Mouse (Mus musculus) midbrain, embryonic 12.5 days (tissue): ENCODE measurements at regions not wholly inside any gene's neighbourhood (a gene's known extent, or its start where the extent isn't known, plus 50 kb on each side); places are given as distances from the start of the nearest gene placed in this dataset.

Experiments used
- ATAC-seq: fragments of 200-750 bp; cut with Nextera tagmentation; 2 replicates; pipeline ENCODE4 v1.8.0; 2017; ENCODE audit warnings: low read depth, moderate TSS enrichment, moderate library complexity; ENCODE audit not compliant: low FRiP score
- H3K27ac ChIP-seq: fragments of 300-500 bp; sonication (generic); replicated peaks from 2 replicates; pipeline ENCODE4 v1.5.1; 2016; ENCODE audit warnings: mild to moderate bottlenecking
- H3K27me3 ChIP-seq: fragments of 300-500 bp; sonication (generic); 2 replicates; pipeline ENCODE4 v1.6.1; 2016; ENCODE audit warnings: mild to moderate bottlenecking
- H3K36me3 ChIP-seq: fragments of 300-500 bp; sonication (generic); 2 replicates; pipeline ENCODE4 v1.6.1; 2016
- H3K4me1 ChIP-seq: fragments of 300-500 bp; sonication (generic); 2 replicates; pipeline ENCODE4 v1.6.1; 2016
- H3K4me2 ChIP-seq: fragments of 300-500 bp; sonication (generic); replicated peaks from 2 replicates; pipeline ENCODE4 v1.6.1; 2016; ENCODE audit warnings: mild to moderate bottlenecking, moderate library complexity
- H3K4me3 ChIP-seq: fragments of 300-500 bp; sonication (generic); 2 replicates; pipeline ENCODE4 v1.5.1; 2016; ENCODE audit warnings: mild to moderate bottlenecking
- H3K9ac ChIP-seq: fragments of 300-500 bp; sonication (generic); replicated peaks from 2 replicates; pipeline ENCODE4 v1.6.1; 2016; ENCODE audit warnings: mild to moderate bottlenecking, moderate library complexity
- H3K9me3 ChIP-seq: fragments of 300-500 bp; sonication (generic); 2 replicates; pipeline ENCODE4 v1.6.1; 2016; ENCODE audit warnings: mild to moderate bottlenecking
- WGBS: fragments of 180-500 bp; shearing (Covaris S2); methylation state at CpG from one replicate; pipeline ENCODE4 v1.1.7; 2016; 5-methylcytosine and 5-hydroxymethylcytosine counted together

DNA sequence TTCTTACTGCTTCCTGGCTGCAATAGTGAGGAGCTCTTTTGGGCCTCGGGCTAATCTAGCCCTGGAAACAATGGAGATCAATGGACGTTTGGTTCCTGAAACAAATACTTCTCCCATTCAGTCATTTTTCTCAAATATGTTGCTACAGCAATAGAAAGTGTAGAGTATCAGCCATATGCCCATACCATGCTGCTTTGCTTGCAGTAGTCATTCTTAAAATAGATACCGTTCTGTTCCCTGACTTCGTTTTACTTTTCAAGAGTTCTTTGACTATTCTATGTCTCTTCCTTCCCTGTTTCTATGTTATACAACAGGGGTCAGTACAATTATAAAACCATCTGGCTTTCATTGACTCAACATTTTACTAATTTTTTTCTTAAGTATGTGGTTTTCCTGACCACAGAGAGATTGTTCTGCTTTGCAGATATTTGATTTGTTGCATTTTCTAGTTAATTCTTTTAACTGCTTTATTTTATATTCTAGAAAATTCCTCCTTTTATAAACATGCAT, 275.2 kb upstream of the Xrcc4 start:
- no peaks in the 10 kb centered on the region for H3K36me3 ChIP-seq
- no peak for ATAC-seq
- no peak overlapping the region for H3K9ac ChIP-seq
- H3K27me3 ChIP-seq: no peaks in the 10 kb centered on the region
- WGBS: 76% methylated on average over 4 of the region's 4 CpGs
- H3K4me3 ChIP-seq: no peak overlapping the region
- H3K9me3 ChIP-seq: no peaks in the 10 kb centered on the region
- H3K4me2 ChIP-seq: no peak overlapping the region
- no peak overlapping the region for H3K27ac ChIP-seq
- H3K4me1 ChIP-seq: no peaks in the 10 kb centered on the region

DNA sequence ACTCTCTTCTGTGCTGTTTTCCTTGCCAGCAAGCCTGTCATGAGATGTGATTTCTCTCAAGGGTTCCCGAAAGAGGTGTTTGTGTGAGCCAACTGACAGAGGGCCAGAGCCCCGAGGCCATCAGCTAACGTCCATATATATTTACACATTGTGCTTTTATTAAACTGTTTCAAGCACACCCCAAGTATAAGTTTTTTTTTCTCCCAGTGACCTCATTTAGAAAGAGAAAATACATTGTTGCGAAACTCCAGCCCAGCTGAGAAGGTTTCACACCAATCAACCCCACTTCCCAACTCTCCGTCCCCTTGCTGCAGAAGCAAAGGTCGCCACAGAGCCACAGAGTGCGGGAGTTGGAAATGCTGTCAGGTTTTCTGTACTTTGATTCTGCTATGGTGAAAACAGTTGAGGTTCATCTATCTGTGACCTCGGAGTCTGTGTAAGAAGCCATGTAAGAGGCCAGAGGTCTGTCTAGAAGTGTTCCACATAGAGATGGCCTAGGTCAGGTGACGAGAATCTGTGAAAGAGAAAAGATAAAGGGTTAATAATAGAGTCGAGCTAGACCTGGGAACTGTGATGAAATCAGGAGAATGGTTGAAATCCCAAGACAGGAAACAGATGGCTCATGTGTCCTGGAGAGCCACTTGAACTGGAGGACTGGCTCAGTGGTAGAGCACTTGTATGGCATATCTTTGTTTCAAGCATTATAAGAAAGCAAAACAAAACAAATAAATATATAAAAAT, 270.6 kb upstream of the Xrcc4 start:
- 86% methylated on average over 10 of the region's 10 CpGs for WGBS
- no peaks in the 10 kb centered on the region for H3K27me3 ChIP-seq
- no peak overlapping the region for H3K4me2 ChIP-seq
- H3K36me3 ChIP-seq: no peaks in the 10 kb centered on the region
- H3K27ac ChIP-seq: no peak overlapping the region
- no peak for ATAC-seq
- H3K9me3 ChIP-seq: no peaks in the 10 kb centered on the region
- no peak overlapping the region for H3K4me3 ChIP-seq
- H3K4me1 ChIP-seq: no peaks in the 10 kb centered on the region
- H3K9ac ChIP-seq: no peak overlapping the region

DNA sequence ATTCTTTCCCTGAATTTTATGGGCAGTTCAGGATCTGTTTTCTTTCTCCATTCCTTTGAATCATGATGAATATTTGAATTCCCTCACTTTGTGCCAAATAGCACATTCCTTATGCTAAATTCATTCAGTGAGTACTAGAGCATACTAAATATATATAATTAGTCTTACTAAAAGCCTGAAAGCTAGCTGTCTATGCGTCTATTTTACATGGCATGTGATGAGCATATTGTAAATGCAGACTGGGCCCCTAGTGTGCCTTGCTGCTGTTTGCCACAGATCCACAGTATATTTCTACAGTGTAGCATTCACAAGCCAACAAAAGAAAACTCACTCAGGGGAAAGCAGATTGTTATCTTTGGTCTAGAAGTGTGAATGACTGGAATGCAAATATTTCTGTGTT, 268.7 kb upstream of the Xrcc4 start:
- H3K36me3 ChIP-seq: no peaks in the 10 kb centered on the region
- ATAC-seq: no peak
- no peaks in the 10 kb centered on the region for H3K9me3 ChIP-seq
- no peak overlapping the region for H3K4me3 ChIP-seq
- no peak overlapping the region for H3K27ac ChIP-seq
- no peak overlapping the region for H3K4me2 ChIP-seq
- H3K27me3 ChIP-seq: no peaks in the 10 kb centered on the region
- 60% methylated on average over 1 of the region's 1 CpGs for WGBS
- no peak overlapping the region for H3K9ac ChIP-seq
- H3K4me1 ChIP-seq: no peaks in the 10 kb centered on the region

DNA sequence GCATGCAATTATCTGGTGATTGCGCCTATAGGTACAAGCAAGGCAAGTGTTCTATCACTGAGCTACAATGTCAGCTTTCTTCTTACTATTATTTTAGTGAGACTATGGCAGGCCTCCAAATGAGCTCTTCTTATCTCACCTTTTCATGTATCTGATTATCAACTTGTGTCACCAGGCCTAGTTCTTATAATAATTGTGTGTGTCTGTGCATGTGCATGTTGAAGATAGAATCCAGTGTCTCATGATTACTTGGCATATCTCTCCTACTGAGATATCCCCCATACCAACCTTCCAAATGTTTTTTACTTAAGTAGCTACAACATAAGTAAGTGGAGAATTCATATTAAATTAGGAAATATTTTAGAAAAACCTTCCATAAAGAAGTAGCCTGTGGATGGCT, 266.2 kb upstream of the Xrcc4 start:
- ATAC-seq: no peak
- no peaks in the 10 kb centered on the region for H3K27me3 ChIP-seq
- no peaks in the 10 kb centered on the region for H3K36me3 ChIP-seq
- H3K4me1 ChIP-seq: no peaks in the 10 kb centered on the region
- no peaks in the 10 kb centered on the region for H3K9me3 ChIP-seq
- no peak overlapping the region for H3K4me2 ChIP-seq
- WGBS: 97% methylated on average over 1 of the region's 1 CpGs
- H3K4me3 ChIP-seq: no peak overlapping the region
- H3K9ac ChIP-seq: no peak overlapping the region
- H3K27ac ChIP-seq: no peak overlapping the region

DNA sequence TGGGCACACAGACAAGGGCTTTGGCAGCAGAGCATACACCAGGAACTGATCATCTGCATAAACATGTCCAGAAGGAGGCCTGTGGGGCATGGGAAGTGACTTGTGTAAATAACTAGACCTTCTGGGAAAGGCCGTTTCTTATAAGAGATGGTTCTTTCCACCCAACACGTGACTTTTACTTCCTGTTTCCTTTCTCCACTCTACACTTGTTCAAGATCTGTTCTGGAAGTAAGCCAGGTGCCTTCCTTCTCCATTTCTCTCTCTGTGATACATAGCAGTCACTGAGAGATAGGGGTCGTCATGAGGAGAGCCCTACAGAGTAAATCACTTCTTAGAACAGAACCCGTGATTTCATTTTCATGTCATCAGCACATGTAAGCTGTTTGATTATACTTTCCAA, 253.4 kb upstream of the Xrcc4 start:
- Histone ChIP-seq H3K27ac (no peak overlapping the region), H3K9ac (no peak overlapping the region), H3K9me3 (no peaks in the 10 kb centered on the region), H3K36me3 (no peaks in the 10 kb centered on the region), H3K4me1 (no peaks in the 10 kb centered on the region), H3K27me3 (no peaks in the 10 kb centered on the region), H3K4me3 (no peak overlapping the region), H3K4me2 (no peak overlapping the region)
- WGBS: 83% methylated on average over 4 of the region's 4 CpGs
- no peak for ATAC-seq

DNA sequence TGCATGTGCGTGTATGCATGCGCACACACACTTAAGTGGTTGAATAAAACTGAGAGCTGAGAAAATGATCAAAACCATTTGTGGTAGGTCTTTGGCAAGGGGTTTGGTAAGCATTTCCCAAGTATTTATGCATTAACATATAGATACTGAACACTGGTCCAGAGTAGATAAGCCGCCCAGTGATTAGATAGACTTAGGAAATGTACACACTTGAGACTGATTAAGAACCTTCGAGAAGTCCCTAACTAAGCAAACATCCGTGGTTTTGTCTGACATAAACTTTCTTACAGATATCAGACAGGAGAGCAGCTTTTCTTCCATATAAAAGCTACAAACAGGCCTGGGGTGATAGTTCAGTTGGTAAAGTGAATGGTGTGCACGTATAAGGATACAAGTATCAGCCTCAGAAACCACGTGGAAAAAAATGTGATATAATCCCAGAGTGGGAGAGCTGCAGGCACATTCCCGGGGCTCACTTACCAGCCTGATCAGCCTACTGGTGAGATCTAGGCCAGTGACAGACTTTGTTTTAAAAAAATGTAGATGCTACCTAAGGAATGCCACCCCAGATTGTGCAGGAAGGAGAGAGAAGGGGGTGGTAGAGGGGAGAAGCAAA, 252.3 kb upstream of the Xrcc4 start:
- H3K4me3 ChIP-seq: no peak overlapping the region
- H3K4me1 ChIP-seq: no peaks in the 10 kb centered on the region
- H3K9ac ChIP-seq: no peak overlapping the region
- ATAC-seq: no peak
- H3K36me3 ChIP-seq: no peaks in the 10 kb centered on the region
- WGBS: 71% methylated on average over 8 of the region's 8 CpGs
- no peak overlapping the region for H3K4me2 ChIP-seq
- H3K27me3 ChIP-seq: no peaks in the 10 kb centered on the region
- no peak overlapping the region for H3K27ac ChIP-seq
- H3K9me3 ChIP-seq: no peaks in the 10 kb centered on the region

DNA sequence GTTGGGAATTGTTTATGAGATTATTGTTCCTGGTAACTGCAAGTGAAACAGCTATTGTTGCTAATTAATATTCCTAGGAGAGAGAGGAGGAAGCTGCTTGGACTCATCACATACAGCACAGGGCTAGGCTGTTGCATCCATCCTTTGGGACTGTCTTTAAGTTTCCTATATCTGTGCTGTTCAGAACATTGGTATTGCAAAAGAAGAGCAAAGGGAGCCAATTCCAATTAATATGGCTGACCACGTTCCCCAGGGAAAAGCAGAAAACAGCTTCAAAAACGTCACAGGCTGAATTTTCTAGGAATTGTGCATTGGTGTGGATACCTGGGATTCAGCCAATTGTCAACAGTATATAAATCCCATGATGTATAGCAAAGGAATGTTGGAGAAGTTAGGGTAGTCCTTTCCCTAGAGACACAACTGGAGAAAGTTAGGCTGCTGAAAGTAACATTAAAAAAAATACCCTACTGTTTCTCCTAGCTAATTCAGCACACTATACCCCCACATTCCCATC, 251.3 kb upstream of the Xrcc4 start:
- Histone ChIP-seq H3K27me3 (no peaks in the 10 kb centered on the region), H3K36me3 (no peaks in the 10 kb centered on the region), H3K4me3 (no peak overlapping the region), H3K4me2 (no peak overlapping the region), H3K9me3 (no peaks in the 10 kb centered on the region), H3K27ac (no peak overlapping the region), H3K9ac (no peak overlapping the region), H3K4me1 (no peaks in the 10 kb centered on the region)
- ATAC-seq: no peak
- 74% methylated on average over 2 of the region's 2 CpGs for WGBS

DNA sequence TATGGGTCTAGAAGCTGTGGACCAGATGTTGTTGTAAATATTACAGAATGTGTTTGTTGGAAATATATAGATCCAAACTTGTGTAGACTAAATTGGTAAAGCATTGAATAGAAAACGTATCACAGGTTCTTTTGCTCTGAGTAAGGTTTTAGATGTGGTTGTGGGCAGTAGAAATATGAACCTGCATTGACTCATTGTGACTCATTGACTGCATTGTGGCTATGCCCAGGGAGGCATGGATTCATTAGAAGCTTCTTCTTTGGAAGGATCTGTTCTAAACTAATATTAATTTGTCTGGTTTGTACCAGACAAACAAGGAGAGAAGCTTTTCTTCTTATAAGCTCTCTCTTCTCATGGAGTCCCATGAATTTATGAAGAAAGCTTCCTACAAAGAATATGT, 248.2 kb upstream of the Xrcc4 start:
- no peak overlapping the region for H3K4me3 ChIP-seq
- 79% methylated on average over 1 of the region's 1 CpGs for WGBS
- no peak overlapping the region for H3K9ac ChIP-seq
- H3K4me2 ChIP-seq: no peak overlapping the region
- ATAC-seq: no peak
- no peak overlapping the region for H3K27ac ChIP-seq
- H3K4me1 ChIP-seq: no peaks in the 10 kb centered on the region
- H3K27me3 ChIP-seq: no peaks in the 10 kb centered on the region
- no peaks in the 10 kb centered on the region for H3K9me3 ChIP-seq
- no peaks in the 10 kb centered on the region for H3K36me3 ChIP-seq

DNA sequence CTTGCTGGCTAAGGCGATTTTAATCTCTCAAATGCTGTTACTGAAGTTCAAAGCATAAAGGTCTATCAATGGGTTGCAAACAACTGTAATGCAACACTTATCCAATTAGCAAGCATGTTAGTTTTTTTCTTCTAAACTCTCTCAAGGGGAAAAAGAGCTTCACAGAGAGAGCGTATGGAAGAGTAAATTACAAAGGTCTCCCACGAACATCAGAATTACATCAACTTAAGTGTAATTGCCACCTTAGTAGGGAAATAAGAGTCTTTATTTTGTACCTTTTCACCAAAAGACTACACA, 246.3 kb upstream of the Xrcc4 start:
- no peak overlapping the region for H3K27ac ChIP-seq
- H3K4me2 ChIP-seq: no peak overlapping the region
- no peaks in the 10 kb centered on the region for H3K4me1 ChIP-seq
- no peaks in the 10 kb centered on the region for H3K36me3 ChIP-seq
- 0 out of 2 replicates have a peak, but pooled peaks have one; percentile 34 for ATAC-seq
- H3K9me3 ChIP-seq: no peaks in the 10 kb centered on the region
- H3K9ac ChIP-seq: no peak overlapping the region
- H3K4me3 ChIP-seq: no peak overlapping the region
- 26% methylated on average over 3 of the region's 3 CpGs for WGBS
- no peaks in the 10 kb centered on the region for H3K27me3 ChIP-seq

DNA sequence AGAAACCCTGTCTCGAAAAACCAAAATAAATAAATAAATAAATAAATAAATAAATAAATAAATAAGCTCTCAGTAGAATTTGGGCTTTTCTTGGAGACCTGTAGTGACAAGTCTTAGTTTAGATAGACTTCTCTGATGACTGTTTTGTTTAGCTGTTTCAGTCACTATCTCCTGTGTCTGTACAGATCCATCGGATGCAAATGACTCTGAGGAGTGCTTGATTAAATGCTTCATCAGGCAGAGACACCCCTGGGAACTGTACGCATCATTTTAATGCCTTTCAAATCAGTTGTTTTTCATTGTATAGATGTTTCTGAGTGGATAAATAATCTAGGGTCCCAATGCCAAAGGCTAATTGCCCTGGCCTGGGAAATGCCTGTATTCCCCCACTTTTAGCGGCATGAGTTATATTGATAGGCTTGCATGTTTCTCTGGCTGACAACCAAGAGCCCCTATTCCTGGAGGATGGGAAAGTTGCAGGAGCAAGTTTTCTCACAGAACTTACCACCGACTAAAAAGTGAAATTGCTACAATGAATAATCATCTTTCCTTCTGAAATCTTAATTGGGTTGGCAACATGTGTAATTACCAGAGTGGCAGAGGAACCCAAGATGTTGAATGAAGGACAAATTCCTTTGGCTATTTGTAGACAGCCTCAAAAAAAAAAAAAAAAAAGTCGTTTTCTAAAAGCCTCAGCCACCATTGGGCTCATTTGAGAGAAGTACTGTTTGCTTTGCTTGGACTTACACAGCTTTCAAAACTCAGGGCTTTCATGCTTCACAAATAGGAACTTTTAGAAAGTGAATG, 245.7 kb upstream of the Xrcc4 start:
- Histone ChIP-seq H3K27ac (no peak overlapping the region), H3K4me1 (no peaks in the 10 kb centered on the region), H3K9me3 (no peaks in the 10 kb centered on the region), H3K9ac (no peak overlapping the region), H3K27me3 (no peaks in the 10 kb centered on the region), H3K36me3 (no peaks in the 10 kb centered on the region), H3K4me2 (no peak overlapping the region), H3K4me3 (no peak overlapping the region)
- peak; percentile 47; the same call in 1 of the 2 replicates for ATAC-seq
- WGBS: 61% methylated on average over 6 of the region's 6 CpGs

DNA sequence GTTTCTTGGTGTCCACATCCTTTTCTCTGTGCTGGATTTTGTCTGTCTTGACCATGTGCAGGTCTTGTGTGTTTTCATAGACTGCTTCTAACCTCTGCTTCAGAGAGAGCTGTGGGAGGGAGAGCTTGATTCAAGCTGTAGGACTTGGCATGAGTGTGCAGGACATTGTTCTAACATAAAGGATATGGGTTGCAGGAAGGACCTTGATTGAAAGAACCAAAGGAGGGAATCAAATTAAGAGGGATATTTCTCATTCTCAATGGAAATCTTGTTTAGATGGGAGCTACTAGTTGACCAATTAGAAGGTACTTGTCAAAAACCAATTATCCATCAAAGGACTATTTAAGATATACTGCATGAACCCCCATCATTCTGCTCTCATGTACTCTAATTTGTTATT, 244.9 kb upstream of the Xrcc4 start:
- Histone ChIP-seq H3K9me3 (no peaks in the 10 kb centered on the region), H3K9ac (no peak overlapping the region), H3K27ac (no peak overlapping the region), H3K27me3 (no peaks in the 10 kb centered on the region), H3K4me1 (no peaks in the 10 kb centered on the region), H3K36me3 (no peaks in the 10 kb centered on the region), H3K4me2 (no peak overlapping the region), H3K4me3 (no peak overlapping the region)
- no peak for ATAC-seq

DNA sequence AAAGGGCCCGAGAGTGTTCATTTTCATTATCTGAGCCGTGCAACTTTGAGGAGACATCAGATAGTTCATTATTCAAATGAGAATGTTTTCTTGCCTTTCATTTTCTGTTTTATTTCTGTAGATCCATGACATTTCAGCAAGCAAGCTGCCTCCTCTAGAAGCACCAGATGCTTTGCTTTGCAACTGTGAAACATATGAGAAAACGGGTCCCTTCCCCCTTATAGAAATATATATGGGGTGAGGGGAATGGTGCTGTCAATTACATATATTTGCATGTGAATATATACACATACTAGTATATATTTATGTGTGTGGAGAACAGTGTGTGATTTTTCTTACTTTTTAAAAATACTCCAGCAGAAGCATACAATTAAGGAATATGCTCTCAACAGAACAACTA, 235.8 kb upstream of the Xrcc4 start:
- 87% methylated on average over 3 of the region's 3 CpGs for WGBS
- Histone ChIP-seq H3K4me1 (no peaks in the 10 kb centered on the region), H3K27ac (no peak overlapping the region), H3K27me3 (no peaks in the 10 kb centered on the region), H3K4me3 (no peak overlapping the region), H3K9me3 (no peaks in the 10 kb centered on the region), H3K9ac (no peak overlapping the region), H3K4me2 (no peak overlapping the region), H3K36me3 (no peaks in the 10 kb centered on the region)
- ATAC-seq: no peak
